Mouse (Mus musculus): ENCODE measurements around the gene Krtap26-1. TPM values are rescaled to one million over a fixed set of nuclear protein-coding genes. Genes with fewer than 3 reads are reported as not detected.

The Krtap26-1 gene
- polyA plus RNA-seq (2015; fragmentation: Nextera tagmentation; extraction: Ambion mirVana): 2.8 and 4.4 TPM in 2 replicates

GRCm38 (mm10) chr16:88647358-88647846 is at the start of gene Krtap26-1:
Gene Krtap26-1, minus strand, starts transcription at chr16:88647796.
- no peaks in the 10 kb centered on the region for H3K4me1 ChIP-seq
- no peak for ATAC-seq (ENCODE audit: insufficient number of reproducible peaks, low FRiP score, low TSS enrichment, low read depth)
- no peak within 1 kb of the TSS for H3K4me3 ChIP-seq (replicated peaks)
- H3K27me3 ChIP-seq: no peaks in the 10 kb centered on the region
- 84% methylated on average over 10 of the region's 10 CpGs for WGBS
- H3K9me3 ChIP-seq (replicated peaks): no peaks in the 10 kb centered on the region
- no peak within 1 kb of the TSS for H3K4me2 ChIP-seq (replicated peaks)
- no peak within 1 kb of the TSS for H3K9ac ChIP-seq
- H3K27ac ChIP-seq (replicated peaks): no peak within 1 kb of the TSS
- no peaks in the 10 kb centered on the region for H3K36me3 ChIP-seq

DNA sequence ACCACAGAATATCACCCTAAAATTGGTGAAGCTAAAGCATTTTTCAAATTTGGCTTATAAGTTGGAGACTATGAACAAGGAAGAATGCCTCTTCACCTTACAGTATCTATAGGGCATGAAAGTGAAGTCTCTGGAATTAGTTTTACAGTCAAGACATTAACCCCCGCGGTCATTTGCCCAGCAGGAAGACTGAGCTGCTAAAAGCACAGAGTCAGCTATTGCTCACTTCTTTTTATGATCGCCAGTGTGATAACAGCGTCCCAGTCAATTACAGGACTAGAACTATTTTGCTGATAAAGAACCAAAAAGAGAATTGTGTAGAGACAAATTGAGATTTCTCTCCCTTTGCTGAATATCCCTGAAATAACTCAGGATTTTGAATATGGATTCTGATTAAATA is 48.7 kb upstream of the Krtap26-1 start:
- Histone ChIP-seq H3K4me1 (0 out of 2 replicates have a peak, but pooled peaks cover 3% of the 10 kb centered on the region), H3K36me3 (no peaks in the 10 kb centered on the region), H3K9ac (no peak overlapping the region), H3K27me3 (no peaks in the 10 kb centered on the region), H3K4me3 (replicated peaks) (no peak overlapping the region), H3K27ac (replicated peaks) (no peak overlapping the region), H3K4me2 (replicated peaks) (no peak overlapping the region), H3K9me3 (replicated peaks) (no peaks in the 10 kb centered on the region)
- WGBS: 63% methylated on average over 4 of the region's 4 CpGs
- ATAC-seq (ENCODE audit: insufficient number of reproducible peaks, low FRiP score, low TSS enrichment, low read depth): no peak

DNA sequence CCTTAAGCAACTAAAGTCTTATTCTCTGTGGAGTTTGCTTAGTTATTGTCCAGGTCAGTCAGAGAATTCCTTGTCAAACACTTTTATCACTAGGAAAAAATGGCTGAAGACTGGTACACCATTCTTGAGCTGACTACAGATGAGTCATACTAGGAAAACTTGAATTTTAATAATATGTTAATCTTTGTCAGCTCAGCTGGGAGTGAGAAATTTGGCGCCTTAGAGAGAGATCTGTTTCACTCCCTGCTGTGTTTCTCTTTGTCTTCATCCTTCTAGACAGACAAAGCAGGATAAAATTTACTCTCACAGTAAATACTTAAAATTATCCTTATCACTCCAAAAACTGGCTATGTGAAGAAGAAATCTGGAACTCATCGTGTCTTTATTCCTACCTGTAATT is 33.7 kb upstream of the Krtap26-1 start:
- Histone ChIP-seq H3K9me3 (replicated peaks) (no peaks in the 10 kb centered on the region), H3K9ac (no peak overlapping the region), H3K4me1 (no peaks in the 10 kb centered on the region), H3K36me3 (no peaks in the 10 kb centered on the region), H3K4me3 (replicated peaks) (no peak overlapping the region), H3K27me3 (no peaks in the 10 kb centered on the region), H3K4me2 (replicated peaks) (no peak overlapping the region), H3K27ac (replicated peaks) (no peak overlapping the region)
- WGBS: 66% methylated on average over 2 of the region's 2 CpGs
- ATAC-seq (ENCODE audit: insufficient number of reproducible peaks, low FRiP score, low TSS enrichment, low read depth): no peak

GRCm38 (mm10) chr16:88679099-88679498 is 31.5 kb upstream of the Krtap26-1 start:
- no peak for ATAC-seq (ENCODE audit: insufficient number of reproducible peaks, low FRiP score, low TSS enrichment, low read depth)
- H3K27me3 ChIP-seq: no peaks in the 10 kb centered on the region
- 78% methylated on average over 6 of the region's 6 CpGs for WGBS
- no peak overlapping the region for H3K27ac ChIP-seq (replicated peaks)
- no peaks in the 10 kb centered on the region for H3K36me3 ChIP-seq
- H3K9me3 ChIP-seq (replicated peaks): no peaks in the 10 kb centered on the region
- no peak overlapping the region for H3K9ac ChIP-seq
- no peaks in the 10 kb centered on the region for H3K4me1 ChIP-seq
- H3K4me3 ChIP-seq (replicated peaks): no peak overlapping the region
- H3K4me2 ChIP-seq (replicated peaks): no peak overlapping the region

GRCm38 (mm10) chr16:88671571-88671970 is 24.0 kb upstream of the Krtap26-1 start, which contains the start of gene Krtap27-1:
Gene Krtap27-1, minus strand, starts transcription at chr16:88671671.
- Histone ChIP-seq H3K27me3 (no peaks in the 10 kb centered on the region), H3K36me3 (no peaks in the 10 kb centered on the region), H3K27ac (replicated peaks) (no peak within 1 kb of the TSS), H3K4me2 (replicated peaks) (no peak within 1 kb of the TSS), H3K9me3 (replicated peaks) (no peaks in the 10 kb centered on the region), H3K4me3 (replicated peaks) (no peak within 1 kb of the TSS), H3K4me1 (no peaks in the 10 kb centered on the region), H3K9ac (no peak within 1 kb of the TSS)
- ATAC-seq (ENCODE audit: insufficient number of reproducible peaks, low FRiP score, low TSS enrichment, low read depth): no peak
- 82% methylated on average over 4 of the region's 4 CpGs for WGBS

DNA sequence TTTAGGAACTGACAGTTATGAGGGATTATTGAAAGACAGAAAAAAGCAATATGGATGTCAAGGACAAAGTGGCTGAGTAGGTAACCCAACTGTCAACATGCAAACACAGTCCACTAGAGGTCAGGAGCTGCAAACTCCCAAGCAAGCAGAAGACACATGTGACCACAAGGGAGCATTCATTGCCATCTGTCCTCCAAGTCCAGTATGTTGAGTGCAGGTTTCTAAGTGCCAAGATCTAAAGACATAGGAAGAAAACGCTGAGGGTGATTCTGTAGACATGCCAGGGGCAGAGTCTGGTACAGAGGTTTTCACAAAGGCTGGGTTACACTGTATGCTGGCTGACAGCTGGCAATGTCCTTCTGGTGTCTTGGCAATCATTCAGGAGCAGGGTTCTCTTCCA is 9.8 kb upstream of the Krtap26-1 start:
- no peak overlapping the region for H3K4me3 ChIP-seq (replicated peaks)
- H3K4me2 ChIP-seq (replicated peaks): no peak overlapping the region
- H3K9me3 ChIP-seq (replicated peaks): no peaks in the 10 kb centered on the region
- no peaks in the 10 kb centered on the region for H3K36me3 ChIP-seq
- no peak overlapping the region for H3K9ac ChIP-seq
- no peaks in the 10 kb centered on the region for H3K27me3 ChIP-seq
- H3K27ac ChIP-seq (replicated peaks): no peak overlapping the region
- no peaks in the 10 kb centered on the region for H3K4me1 ChIP-seq
- WGBS: 44% methylated on average over 1 of the region's 1 CpGs
- ATAC-seq (ENCODE audit: insufficient number of reproducible peaks, low FRiP score, low TSS enrichment, low read depth): no peak

DNA sequence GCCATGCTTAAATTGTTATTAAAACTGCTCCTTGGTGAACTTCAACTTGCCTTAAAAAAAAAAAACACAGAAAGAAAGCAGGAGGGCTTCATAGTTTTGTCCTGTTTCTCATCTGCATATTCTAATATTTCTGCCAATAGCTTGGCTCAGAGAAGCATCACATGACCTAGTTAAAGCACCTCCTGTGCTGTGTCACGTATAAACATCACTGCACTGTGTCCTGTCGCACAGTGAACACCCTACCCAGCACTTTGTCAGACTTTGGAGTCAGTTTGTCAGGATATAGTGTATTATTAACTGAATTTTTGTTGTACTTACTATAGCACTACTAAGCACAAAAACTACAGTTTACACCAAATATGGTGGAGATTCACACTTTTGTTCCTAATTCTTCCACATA is 4.4 kb upstream of the Krtap26-1 start:
- Histone ChIP-seq H3K4me2 (replicated peaks) (no peak overlapping the region), H3K27ac (replicated peaks) (no peak overlapping the region), H3K27me3 (no peaks in the 10 kb centered on the region), H3K4me3 (replicated peaks) (no peak overlapping the region), H3K36me3 (no peaks in the 10 kb centered on the region), H3K9ac (no peak overlapping the region), H3K9me3 (replicated peaks) (no peaks in the 10 kb centered on the region), H3K4me1 (no peaks in the 10 kb centered on the region)
- ATAC-seq (ENCODE audit: insufficient number of reproducible peaks, low FRiP score, low TSS enrichment, low read depth): no peak
- 63% methylated on average over 2 of the region's 2 CpGs for WGBS

GRCm38 (mm10) chr16:88651082-88651481 is 3.5 kb upstream of the Krtap26-1 start:
- no peak overlapping the region for H3K27ac ChIP-seq (replicated peaks)
- no peak for ATAC-seq (ENCODE audit: insufficient number of reproducible peaks, low FRiP score, low TSS enrichment, low read depth)
- WGBS: 49% methylated on average over 1 of the region's 1 CpGs

DNA sequence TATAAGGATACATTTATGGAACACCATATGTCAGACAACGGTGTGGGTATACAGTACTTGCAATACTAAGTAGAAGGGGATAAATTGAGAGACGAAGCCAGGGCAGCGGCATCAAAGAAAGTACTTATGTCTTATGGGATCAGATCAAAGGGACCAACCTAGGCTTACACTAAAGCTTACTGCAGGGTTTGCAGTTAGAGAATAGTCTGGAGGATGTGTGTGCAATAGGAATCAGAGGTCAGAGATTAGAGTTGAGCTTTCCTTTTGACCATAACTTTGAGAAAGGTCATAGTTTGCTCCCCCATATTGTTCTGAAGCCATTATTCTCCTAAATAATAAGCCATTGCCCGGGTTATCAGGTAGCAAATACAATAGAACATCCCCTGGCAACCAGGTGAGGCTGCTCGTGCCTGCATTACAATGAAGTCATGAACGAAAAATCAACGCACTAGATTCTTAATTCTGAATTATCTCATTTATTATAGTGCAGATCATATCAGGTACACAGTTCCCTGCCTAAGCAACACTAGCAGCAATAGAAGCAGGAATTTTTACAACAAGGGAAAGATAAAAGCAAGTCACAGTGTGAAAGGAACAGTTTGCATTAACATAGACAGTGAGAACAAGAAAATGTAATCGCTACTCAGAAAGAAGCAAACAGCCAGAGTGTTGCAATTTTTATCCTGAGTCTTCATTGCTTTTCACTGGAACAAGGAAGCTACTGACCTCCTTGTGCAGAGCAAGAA is 1.1 kb downstream of the Krtap26-1 start:
- Histone ChIP-seq H3K4me1 (no peaks in the 10 kb centered on the region), H3K4me3 (replicated peaks) (no peak overlapping the region), H3K9me3 (replicated peaks) (no peaks in the 10 kb centered on the region), H3K9ac (no peak overlapping the region), H3K36me3 (no peaks in the 10 kb centered on the region), H3K27me3 (no peaks in the 10 kb centered on the region), H3K4me2 (replicated peaks) (no peak overlapping the region), H3K27ac (replicated peaks) (no peak overlapping the region)
- no peak for ATAC-seq (ENCODE audit: insufficient number of reproducible peaks, low FRiP score, low TSS enrichment, low read depth)
- 79% methylated on average over 8 of the region's 8 CpGs for WGBS

More at GRCm38 (mm10) chr16:88651082-88651481, 3.5 kb upstream of the Krtap26-1 start:
- no peaks in the 10 kb centered on the region for H3K9me3 ChIP-seq (replicated peaks)
- H3K4me3 ChIP-seq (replicated peaks): no peak overlapping the region
- H3K27me3 ChIP-seq: no peaks in the 10 kb centered on the region
- no peak overlapping the region for H3K9ac ChIP-seq
- no peaks in the 10 kb centered on the region for H3K4me1 ChIP-seq
- no peaks in the 10 kb centered on the region for H3K36me3 ChIP-seq
- H3K4me2 ChIP-seq (replicated peaks): no peak overlapping the region

DNA sequence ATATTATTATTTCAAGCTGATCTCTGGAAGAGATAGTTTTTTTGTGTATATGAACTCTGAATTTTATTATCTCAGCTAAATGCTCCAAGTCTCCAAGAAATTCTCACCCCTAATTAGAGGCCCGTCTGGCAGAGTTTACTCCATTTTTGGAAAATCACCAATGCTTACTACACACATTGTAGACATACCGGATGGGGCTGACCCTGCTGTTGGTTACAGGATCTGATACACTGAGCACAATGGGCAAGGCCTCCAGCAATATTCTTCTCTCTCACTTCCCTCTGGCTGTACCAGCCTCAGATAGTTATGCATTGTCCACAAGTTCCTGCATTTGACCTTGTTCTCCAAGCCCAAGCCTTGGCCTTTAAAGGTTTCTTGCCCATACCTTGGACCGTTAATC is 7.5 kb downstream of the Krtap26-1 start:
- WGBS: 71% methylated on average over 3 of the region's 3 CpGs

GRCm38 (mm10) chr16:88635142-88635541 is 12.5 kb downstream of the Krtap26-1 start:
- Histone ChIP-seq H3K9me3 (replicated peaks) (no peaks in the 10 kb centered on the region), H3K36me3 (no peaks in the 10 kb centered on the region), H3K4me1 (no peaks in the 10 kb centered on the region), H3K4me2 (replicated peaks) (no peak overlapping the region), H3K27ac (replicated peaks) (no peak overlapping the region), H3K4me3 (replicated peaks) (no peak overlapping the region), H3K27me3 (no peaks in the 10 kb centered on the region), H3K9ac (no peak overlapping the region)
- WGBS: 33% methylated on average over 4 of the region's 4 CpGs
- no peak for ATAC-seq (ENCODE audit: insufficient number of reproducible peaks, low FRiP score, low TSS enrichment, low read depth)

More for the DNA sequence above, 7.5 kb downstream of the Krtap26-1 start:
- Histone ChIP-seq H3K4me3 (replicated peaks) (no peak overlapping the region), H3K27ac (replicated peaks) (no peak overlapping the region), H3K9me3 (replicated peaks) (no peaks in the 10 kb centered on the region), H3K4me1 (no peaks in the 10 kb centered on the region), H3K27me3 (no peaks in the 10 kb centered on the region), H3K4me2 (replicated peaks) (no peak overlapping the region), H3K9ac (no peak overlapping the region), H3K36me3 (no peaks in the 10 kb centered on the region)
- ATAC-seq (ENCODE audit: insufficient number of reproducible peaks, low FRiP score, low TSS enrichment, low read depth): no peak

GRCm38 (mm10) chr16:88631474-88631873 is 16.1 kb downstream of the Krtap26-1 start:
- no peaks in the 10 kb centered on the region for H3K27me3 ChIP-seq
- H3K36me3 ChIP-seq: no peaks in the 10 kb centered on the region
- H3K9ac ChIP-seq: no peak overlapping the region
- ATAC-seq (ENCODE audit: insufficient number of reproducible peaks, low FRiP score, low TSS enrichment, low read depth): no peak
- WGBS: 70% methylated on average over 4 of the region's 4 CpGs
- H3K9me3 ChIP-seq (replicated peaks): no peaks in the 10 kb centered on the region
- no peak overlapping the region for H3K4me3 ChIP-seq (replicated peaks)
- no peak overlapping the region for H3K27ac ChIP-seq (replicated peaks)
- no peaks in the 10 kb centered on the region for H3K4me1 ChIP-seq
- H3K4me2 ChIP-seq (replicated peaks): no peak overlapping the region

Measured in embryonic facial prominence, embryonic 15.5 days (tissue).